Mouse (Mus musculus) limb, embryonic 12.5 days (tissue): Measurements from ENCODE around the gene Nup210l. TPM values are rescaled to one million over a fixed set of nuclear protein-coding genes. Genes with fewer than 3 reads are reported as not detected.

Source experiments
- ATAC-seq: fragments of 200-750 bp; cut with Nextera tagmentation; 2 replicates; pipeline ENCODE4 v1.8.0; 2017; ENCODE audit warnings: low read depth, moderate TSS enrichment; ENCODE audit not compliant: insufficient number of reproducible peaks, insufficient read depth, low FRiP score, low TSS enrichment
- H3K27ac ChIP-seq: fragments of 300-500 bp; sonication (generic); 2 replicates; pipeline ENCODE4 v1.5.1; 2016; ENCODE audit warnings: mild to moderate bottlenecking, moderate library complexity
- H3K27me3 ChIP-seq: fragments of 300-500 bp; sonication (generic); 2 replicates; pipeline ENCODE4 v1.6.1; 2016; ENCODE audit warnings: mild to moderate bottlenecking, moderate library complexity
- H3K36me3 ChIP-seq: fragments of 300-500 bp; sonication (generic); 2 replicates; pipeline ENCODE4 v1.6.1; 2016; ENCODE audit warnings: mild to moderate bottlenecking, moderate library complexity
- H3K4me1 ChIP-seq: fragments of 300-500 bp; sonication (generic); replicated peaks from 2 replicates; pipeline ENCODE4 v1.6.1; 2016
- H3K4me2 ChIP-seq: fragments of 300-500 bp; sonication (generic); 2 replicates; pipeline ENCODE4 v1.6.1; 2016; ENCODE audit warnings: mild to moderate bottlenecking, moderate library complexity
- H3K4me3 ChIP-seq: fragments of 300-500 bp; sonication (generic); replicated peaks from 2 replicates; pipeline ENCODE4 v1.5.1; 2016; ENCODE audit warnings: mild to moderate bottlenecking
- H3K9ac ChIP-seq: fragments of 300-500 bp; sonication (generic); replicated peaks from 2 replicates; pipeline ENCODE4 v1.6.1; 2016; ENCODE audit warnings: mild to moderate bottlenecking, moderate library complexity
- H3K9me3 ChIP-seq: fragments of 300-500 bp; sonication (generic); 2 replicates; pipeline ENCODE4 v1.6.1; 2016; ENCODE audit warnings: mild to moderate bottlenecking, moderate library complexity
- WGBS: fragments of 180-500 bp; shearing (Covaris S2); methylation state at CpG from one replicate; pipeline ENCODE4 v1.1.7; 2016; 5-methylcytosine and 5-hydroxymethylcytosine counted together
- polyA plus RNA-seq: library from polyadenylated mRNA; unstranded; fragments of >200 nt; fragmentation: Nextera tagmentation; extraction: Ambion mirVana; gene quantifications from 2 replicates; pipeline ENCODE4 v1.2.1, GENCODE M21; 2016

Nup210l gene
- polyA plus RNA-seq, 1 experiment from 2014 or later = 0.44 TPM

DNA sequence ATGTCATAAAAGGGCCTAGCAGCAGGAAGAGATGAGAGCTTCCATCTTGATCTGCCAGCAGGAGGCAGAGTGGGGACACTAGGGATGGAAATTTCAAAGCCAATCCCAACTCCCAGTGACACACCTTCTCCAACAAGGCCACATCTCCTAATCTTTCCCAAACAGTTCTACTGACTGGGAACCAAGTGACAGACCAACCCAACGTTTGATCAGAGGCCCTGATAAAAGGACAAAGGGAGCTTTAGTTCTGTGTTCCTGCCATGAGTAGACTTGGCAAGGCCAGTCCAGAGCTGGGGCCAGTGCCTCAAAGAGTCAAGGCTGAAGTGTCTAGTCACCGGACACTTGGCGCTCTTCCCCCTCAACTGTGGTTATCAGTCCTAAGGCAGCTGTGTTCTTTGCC, 57.6 kb downstream of the Nup210l start:
- H3K4me2 ChIP-seq = no peak overlapping the region
- H3K27ac ChIP-seq = no peak overlapping the region
- no peak overlapping the region for H3K4me3 ChIP-seq
- ATAC-seq = no peak
- H3K27me3 ChIP-seq = no peaks in the 10 kb centered on the region
- no peak overlapping the region for H3K9ac ChIP-seq
- no peaks in the 10 kb centered on the region for H3K36me3 ChIP-seq
- no peaks in the 10 kb centered on the region for H3K9me3 ChIP-seq
- H3K4me1 ChIP-seq = no peaks in the 10 kb centered on the region
- WGBS = 88% methylated on average over 3 of the region's 3 CpGs

GRCm38 (mm10) chr3:90179566-90179965, 75.6 kb downstream of the Nup210l start:
- H3K4me1 ChIP-seq = no peaks in the 10 kb centered on the region
- H3K4me3 ChIP-seq = no peak overlapping the region
- H3K4me2 ChIP-seq = no peak overlapping the region
- H3K9me3 ChIP-seq = no peaks in the 10 kb centered on the region
- no peaks in the 10 kb centered on the region for H3K27me3 ChIP-seq
- H3K36me3 ChIP-seq = no peaks in the 10 kb centered on the region
- 82% methylated on average over 3 of the region's 3 CpGs for WGBS
- no peak for ATAC-seq
- no peak overlapping the region for H3K9ac ChIP-seq
- H3K27ac ChIP-seq = no peak overlapping the region

DNA sequence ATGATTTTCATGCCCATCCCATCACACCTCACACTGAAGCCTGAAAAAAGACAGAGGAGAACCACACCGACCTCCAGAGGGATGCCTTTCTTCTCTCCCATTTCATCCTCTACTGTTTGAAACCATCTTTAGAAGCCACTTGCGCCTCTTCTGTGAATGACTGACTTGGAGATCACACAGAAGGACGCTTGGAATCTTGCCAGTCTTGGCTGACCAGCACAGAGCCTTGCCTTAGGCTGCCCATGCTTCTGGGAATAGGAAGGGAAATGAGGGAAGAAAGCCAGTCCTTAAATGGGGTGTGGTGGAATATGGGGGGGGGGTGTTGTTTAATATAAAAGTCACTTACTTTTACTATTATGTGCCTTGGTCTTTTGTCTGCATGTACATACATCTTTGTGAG, 79.6 kb downstream of the Nup210l start:
- no peaks in the 10 kb centered on the region for H3K4me1 ChIP-seq
- H3K4me2 ChIP-seq = no peak overlapping the region
- H3K4me3 ChIP-seq = no peak overlapping the region
- no peaks in the 10 kb centered on the region for H3K9me3 ChIP-seq
- 70% methylated on average over 3 of the region's 3 CpGs for WGBS
- no peaks in the 10 kb centered on the region for H3K36me3 ChIP-seq
- no peaks in the 10 kb centered on the region for H3K27me3 ChIP-seq
- no peak for ATAC-seq
- H3K27ac ChIP-seq = no peak overlapping the region
- H3K9ac ChIP-seq = no peak overlapping the region

DNA sequence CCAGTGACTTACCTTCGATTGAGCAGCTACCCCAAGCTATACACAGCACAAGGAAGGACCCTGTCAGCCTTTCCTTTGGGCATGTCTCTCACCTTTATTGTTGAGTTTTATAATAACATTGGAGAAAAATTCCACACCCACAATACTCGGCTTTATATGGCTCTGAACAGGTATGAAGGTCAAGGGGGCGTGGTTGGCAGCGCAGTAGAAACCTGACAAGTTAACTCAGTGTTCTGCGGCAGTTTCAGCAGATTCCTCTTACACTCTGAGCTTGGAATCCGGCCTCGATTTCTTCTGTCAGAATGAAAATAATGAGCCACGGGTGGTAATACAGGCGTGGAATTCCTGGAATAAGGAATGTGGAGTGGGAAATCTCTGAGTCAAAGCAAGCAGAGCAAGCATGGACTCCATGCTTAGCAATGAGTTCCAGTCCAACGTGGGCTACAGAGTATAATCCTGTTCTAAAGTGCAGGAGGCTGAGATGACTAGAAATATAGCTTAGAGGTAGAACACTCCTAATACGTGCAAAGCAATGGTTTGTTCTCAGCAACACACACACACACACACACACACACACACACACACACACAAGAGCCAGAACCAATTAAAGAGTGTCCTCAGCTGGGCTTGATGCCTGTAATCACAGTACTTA, 87.1 kb downstream of the Nup210l start:
- Histone ChIP-seq H3K4me1 (0 out of 2 replicates have a peak, but pooled peaks cover 11% of the 10 kb centered on the region), H3K9me3 (no peaks in the 10 kb centered on the region), H3K27ac (no peak overlapping the region), H3K9ac (no peak overlapping the region), H3K4me2 (no peak overlapping the region), H3K27me3 (no peaks in the 10 kb centered on the region), H3K4me3 (no peak overlapping the region), H3K36me3 (no peaks in the 10 kb centered on the region)
- 83% methylated on average over 11 of the region's 11 CpGs for WGBS
- no peak for ATAC-seq

DNA sequence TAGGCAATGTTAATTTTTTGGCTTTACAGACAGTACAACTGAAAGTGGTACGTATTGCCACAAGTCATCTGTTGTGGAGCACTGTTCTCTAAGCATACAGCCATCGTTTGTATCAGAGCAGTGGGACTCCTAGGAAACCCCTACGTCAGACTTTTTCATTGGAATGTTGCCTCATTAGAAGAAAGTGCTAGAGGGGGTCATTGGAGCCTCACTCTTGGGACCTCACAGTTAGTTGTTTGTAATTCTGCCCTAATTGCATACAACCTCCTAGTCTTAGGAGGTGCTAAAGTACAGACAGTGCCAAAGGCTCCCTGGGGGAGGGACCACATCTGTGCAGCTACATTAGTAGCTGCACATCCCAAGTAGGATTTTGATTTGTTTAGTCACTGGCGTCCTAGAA, 90.8 kb downstream of the Nup210l start:
- WGBS = 30% methylated on average over 4 of the region's 4 CpGs
- Histone ChIP-seq H3K9ac (no peak overlapping the region), H3K9me3 (no peaks in the 10 kb centered on the region), H3K4me3 (no peak overlapping the region), H3K36me3 (no peaks in the 10 kb centered on the region), H3K27me3 (no peaks in the 10 kb centered on the region), H3K27ac (no peak overlapping the region), H3K4me2 (no peak overlapping the region), H3K4me1 (0 out of 2 replicates have a peak, but pooled peaks cover 11% of the 10 kb centered on the region)
- ATAC-seq = no peak

GRCm38 (mm10) chr3:90195644-90196043, 91.7 kb downstream of the Nup210l start:
- 83% methylated on average over 1 of the region's 1 CpGs for WGBS
- ATAC-seq = no peak

GRCm38 (mm10) chr3:90197548-90197947, 93.6 kb downstream of the Nup210l start:
- no peaks in the 10 kb centered on the region for H3K9me3 ChIP-seq
- H3K9ac ChIP-seq = no peak overlapping the region
- no peak overlapping the region for H3K4me3 ChIP-seq
- 0 out of 2 replicates have a peak, but pooled peaks cover 4% of the 10 kb centered on the region for H3K4me1 ChIP-seq
- H3K27me3 ChIP-seq = no peaks in the 10 kb centered on the region
- no peak overlapping the region for H3K4me2 ChIP-seq
- 69% methylated on average over 1 of the region's 1 CpGs for WGBS
- H3K36me3 ChIP-seq = no peaks in the 10 kb centered on the region
- no peak for ATAC-seq
- no peak overlapping the region for H3K27ac ChIP-seq

More at GRCm38 (mm10) chr3:90195644-90196043, 91.7 kb downstream of the Nup210l start:
- H3K27me3 ChIP-seq = no peaks in the 10 kb centered on the region
- 0 out of 2 replicates have a peak, but pooled peaks cover 11% of the 10 kb centered on the region for H3K4me1 ChIP-seq
- no peak overlapping the region for H3K27ac ChIP-seq
- H3K9ac ChIP-seq = no peak overlapping the region
- no peak overlapping the region for H3K4me2 ChIP-seq
- H3K4me3 ChIP-seq = no peak overlapping the region
- H3K9me3 ChIP-seq = no peaks in the 10 kb centered on the region
- no peaks in the 10 kb centered on the region for H3K36me3 ChIP-seq

DNA sequence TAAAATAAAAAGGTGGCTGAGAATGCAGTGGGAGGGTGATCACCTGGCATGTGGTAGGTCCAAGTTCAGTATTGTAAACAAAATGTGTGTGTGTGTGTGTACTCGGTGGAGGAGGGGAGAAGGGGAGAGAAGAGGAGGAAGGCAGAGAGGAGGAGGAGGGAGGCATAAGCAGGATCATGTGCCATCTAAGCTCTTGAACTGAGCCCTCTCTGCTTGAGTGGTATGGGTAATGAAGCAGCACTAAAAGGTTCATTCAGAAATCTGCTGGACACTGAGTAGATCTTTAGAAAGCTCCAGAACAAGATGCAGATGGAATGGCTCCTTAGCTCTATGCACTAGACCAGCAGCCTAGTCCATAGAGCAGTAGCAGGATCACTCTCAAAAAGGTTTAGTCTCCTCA, 99.0 kb downstream of the Nup210l start:
- WGBS = 64% methylated on average over 1 of the region's 1 CpGs
- no peak overlapping the region for H3K27ac ChIP-seq
- H3K27me3 ChIP-seq = no peaks in the 10 kb centered on the region
- ATAC-seq = no peak
- no peak overlapping the region for H3K4me3 ChIP-seq
- H3K4me1 ChIP-seq = no peaks in the 10 kb centered on the region
- H3K9ac ChIP-seq = no peak overlapping the region
- H3K9me3 ChIP-seq = no peaks in the 10 kb centered on the region
- H3K36me3 ChIP-seq = peaks cover 5% of the 10 kb centered on the region
- no peak overlapping the region for H3K4me2 ChIP-seq

GRCm38 (mm10) chr3:90203619-90204018, 99.7 kb downstream of the Nup210l start:
- no peak overlapping the region for H3K27ac ChIP-seq
- H3K9ac ChIP-seq = no peak overlapping the region
- no peaks in the 10 kb centered on the region for H3K9me3 ChIP-seq
- H3K4me3 ChIP-seq = no peak overlapping the region
- H3K36me3 ChIP-seq = peaks cover 12% of the 10 kb centered on the region
- H3K27me3 ChIP-seq = no peaks in the 10 kb centered on the region
- H3K4me1 ChIP-seq = no peaks in the 10 kb centered on the region
- no peak overlapping the region for H3K4me2 ChIP-seq
- ATAC-seq = no peak
- 78% methylated on average over 5 of the region's 5 CpGs for WGBS

DNA sequence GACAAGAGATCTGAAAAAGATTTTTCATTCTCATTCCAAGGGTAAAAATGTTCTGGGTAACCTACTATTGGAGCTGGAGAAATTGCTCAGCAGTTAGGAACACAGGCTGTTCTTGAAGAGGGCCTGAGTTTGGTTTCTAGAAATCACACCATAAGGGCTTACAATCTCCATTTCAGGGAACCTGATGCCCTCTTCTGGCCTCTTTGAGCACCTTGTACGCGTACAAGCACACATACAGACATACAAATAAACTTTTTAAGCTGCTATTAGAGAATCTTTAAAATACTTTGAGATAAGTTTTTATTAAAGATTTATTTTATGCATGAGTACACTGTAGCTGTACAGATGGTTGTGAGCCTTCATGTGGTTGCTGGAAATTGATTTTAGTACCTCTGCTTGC, 100.7 kb downstream of the Nup210l start:
- 91% methylated on average over 2 of the region's 2 CpGs for WGBS
- H3K27ac ChIP-seq = no peak overlapping the region
- H3K4me2 ChIP-seq = no peak overlapping the region
- no peaks in the 10 kb centered on the region for H3K27me3 ChIP-seq
- no peaks in the 10 kb centered on the region for H3K4me1 ChIP-seq
- H3K9me3 ChIP-seq = no peaks in the 10 kb centered on the region
- no peak overlapping the region for H3K4me3 ChIP-seq
- H3K36me3 ChIP-seq = peaks cover 22% of the 10 kb centered on the region
- no peak for ATAC-seq
- no peak overlapping the region for H3K9ac ChIP-seq

DNA sequence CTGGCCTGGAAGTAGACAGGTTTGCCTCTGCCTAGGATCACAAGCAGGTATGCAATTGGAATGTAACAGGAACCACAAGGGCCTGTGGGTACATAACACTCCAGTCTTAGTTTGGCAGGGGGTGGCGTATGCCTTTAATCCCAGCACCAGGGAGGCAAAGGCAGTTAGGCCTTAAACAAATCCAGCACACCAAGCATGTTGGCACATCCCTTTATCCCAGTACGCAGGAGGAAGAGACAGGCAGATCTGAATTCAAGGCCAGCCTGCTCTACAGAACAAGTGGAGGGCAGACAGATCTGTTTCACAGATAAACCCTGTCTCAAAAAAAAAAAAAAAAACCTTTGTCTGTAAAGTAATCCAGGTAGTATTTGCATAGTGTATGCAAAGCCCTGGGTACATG, 104.7 kb downstream of the Nup210l start:
- no peaks in the 10 kb centered on the region for H3K9me3 ChIP-seq
- no peak overlapping the region for H3K9ac ChIP-seq
- no peak overlapping the region for H3K27ac ChIP-seq
- H3K4me2 ChIP-seq = no peak overlapping the region
- peaks cover 52% of the 10 kb centered on the region for H3K36me3 ChIP-seq
- no peak overlapping the region for H3K4me3 ChIP-seq
- no peaks in the 10 kb centered on the region for H3K27me3 ChIP-seq
- WGBS = 80% methylated on average over 2 of the region's 2 CpGs
- H3K4me1 ChIP-seq = peaks cover 15% of the 10 kb centered on the region
- ATAC-seq = no peak

DNA sequence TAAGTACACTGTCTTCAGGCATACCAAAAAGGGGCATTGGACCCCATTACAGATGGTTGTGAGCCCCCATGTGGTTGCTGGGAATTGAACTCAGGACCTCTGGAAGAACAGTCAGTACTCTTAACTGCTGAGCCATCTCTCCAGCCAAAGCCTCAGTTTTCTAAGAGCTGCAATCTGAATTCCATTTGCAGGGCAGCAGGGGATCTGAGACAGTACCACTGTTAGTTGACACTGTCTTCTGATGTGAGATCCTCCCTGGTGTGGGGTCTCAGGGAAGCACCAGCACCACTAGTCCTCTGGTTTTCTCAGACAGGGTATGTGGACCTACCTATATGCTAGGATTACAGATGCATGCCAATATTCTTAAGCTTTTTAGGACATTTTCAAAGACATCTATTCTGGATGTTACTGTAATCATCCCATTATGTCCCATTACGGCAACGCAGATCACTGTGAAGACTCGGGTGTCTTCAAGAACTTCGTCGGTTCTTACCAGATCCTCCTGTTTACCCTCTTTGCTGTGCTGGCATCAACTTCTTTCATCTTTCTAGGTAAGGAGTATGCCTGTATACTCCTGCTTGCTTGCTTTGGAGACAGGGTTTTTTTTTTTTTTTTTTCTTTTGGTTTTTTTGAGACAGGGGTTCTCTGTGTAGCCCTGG, 106.1 kb downstream of the Nup210l start:
- no peak for ATAC-seq
- H3K9me3 ChIP-seq = no peaks in the 10 kb centered on the region
- 94% methylated on average over 5 of the region's 5 CpGs for WGBS
- peaks cover 52% of the 10 kb centered on the region for H3K36me3 ChIP-seq
- H3K4me3 ChIP-seq = no peak overlapping the region
- no peaks in the 10 kb centered on the region for H3K27me3 ChIP-seq
- H3K9ac ChIP-seq = no peak overlapping the region
- peaks cover 20% of the 10 kb centered on the region for H3K4me1 ChIP-seq
- H3K27ac ChIP-seq = no peak overlapping the region
- no peak overlapping the region for H3K4me2 ChIP-seq
